Mouse (Mus musculus) CD4-positive naive resting alpha-beta T cell, adult 57 days (primary cell): ENCODE data around the gene Clec1a. TPM values are rescaled to one million over a fixed set of nuclear protein-coding genes. Genes with fewer than 3 reads are reported as not detected.

Experiments used
- total RNA-seq: library from RNA; stranded (reverse); gene quantifications from one replicate; pipeline ENCODE4 v1.2.4, GENCODE M21; 2023

The Clec1a gene
- total RNA-seq, result not detected

DNA sequence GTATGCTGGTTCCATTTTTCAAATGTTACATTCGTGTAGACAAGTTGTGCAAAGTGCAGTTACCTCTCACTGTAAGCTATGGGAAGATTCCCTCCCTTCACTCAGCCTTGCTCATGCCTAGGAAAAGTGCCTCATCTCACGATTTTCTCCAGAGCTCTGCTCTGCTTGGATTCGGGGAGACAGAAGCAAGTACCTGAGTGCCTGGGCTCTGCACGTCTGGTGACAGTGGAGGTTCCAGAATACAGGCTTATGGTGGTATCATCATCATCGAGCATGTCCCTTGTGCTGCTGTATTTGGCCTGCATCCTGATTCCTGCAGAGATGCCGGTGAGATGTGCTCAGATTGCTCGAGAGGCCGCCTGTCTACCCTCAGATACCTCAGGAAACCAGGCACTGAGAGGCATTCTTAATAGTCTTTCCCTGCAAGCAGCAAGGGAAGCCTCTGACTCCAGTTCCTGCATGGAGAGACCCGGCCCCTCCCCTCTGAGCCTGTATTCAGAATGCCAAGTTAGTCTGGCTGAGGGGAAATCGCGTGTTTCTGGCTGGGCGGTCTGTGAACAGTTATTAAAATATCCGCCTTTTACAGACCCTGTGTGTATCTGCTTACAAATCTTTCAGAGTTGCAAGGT, at the start of gene Clec1a:
TSS of gene Clec1a (minus strand) at position 590 of the 629 bp plus-strand sequence.

DNA sequence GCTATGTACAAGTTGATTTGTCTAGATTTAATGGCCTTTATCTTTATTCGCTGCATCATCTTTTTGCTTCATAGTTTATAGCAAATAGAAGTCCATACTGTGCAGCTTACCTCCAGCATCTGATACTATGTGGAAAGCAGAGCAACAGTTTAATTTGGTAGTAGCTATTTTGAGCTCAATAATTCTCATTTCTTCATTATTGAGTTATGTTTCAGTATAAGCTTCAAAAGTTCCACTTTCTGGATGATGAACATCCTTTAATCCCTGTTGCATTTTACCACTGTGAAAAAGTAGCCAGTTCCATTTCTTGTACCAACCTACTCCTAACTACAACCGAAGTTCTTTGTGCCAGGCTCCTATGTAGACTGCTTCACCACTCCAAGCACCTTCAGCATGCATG, 43.2 kb downstream of the Clec1a start, which contains the start of gene Clec9a:
TSS of gene Clec9a (plus strand) at position 301 of the 400 bp plus-strand sequence.

GRCm38 (mm10) chr6:129396997-129397396, 54.8 kb downstream of the Clec1a start, which contains the start of gene Clec1b:
Gene Clec1b, plus strand, starts transcription at chr6:129397297.

GRCm38 (mm10) chr6:129385774-129386173, 66.0 kb downstream of the Clec1a start, which contains the start of gene Clec12b:
Gene Clec12b, minus strand, starts transcription at chr6:129385874.

Other genes with a start within 250 kb of the Clec1a start
- 621 TPM for gene Cd69, start 176.6 kb downstream of the Clec1a start, total RNA-seq
- not detected for gene 4922502D21Rik, start 120.2 kb downstream of the Clec1a start, total RNA-seq
- 1.3 TPM for gene Clec12a, start 109.3 kb downstream of the Clec1a start, total RNA-seq
- gene Clec12b, start 66.1 kb downstream of the Clec1a start, total RNA-seq, result not detected
- not detected for gene Clec1b, start 54.7 kb downstream of the Clec1a start, total RNA-seq
- gene Clec9a, start 43.1 kb downstream of the Clec1a start, total RNA-seq, result 2.5 TPM
- gene Olr1, start 55.2 kb upstream of the Clec1a start, total RNA-seq, result not detected
- not detected for gene Tmem52b, start 60.6 kb upstream of the Clec1a start, total RNA-seq
- gene Gabarapl1, start 81.2 kb upstream of the Clec1a start, total RNA-seq, result 14.8 TPM
- gene Klre1, start 125.9 kb upstream of the Clec1a start, total RNA-seq, result 6.3 TPM
- gene Klrd1, start 139.8 kb upstream of the Clec1a start, total RNA-seq, result 82.5 TPM
- gene Klrk1, start 171.9 kb upstream of the Clec1a start, total RNA-seq, result 4.8 TPM
- 1.7 TPM for gene Klrc3, start 191.3 kb upstream of the Clec1a start, total RNA-seq
- gene Klrc2, start 208.7 kb upstream of the Clec1a start, total RNA-seq, result 2.3 TPM
- 6.3 TPM for gene Klrc1, start 227.0 kb upstream of the Clec1a start, total RNA-seq